Mouse (Mus musculus) kidney, postnatal 0 days (tissue): ENCODE results near the gene Rufy2. TPM values are rescaled to one million over a fixed set of nuclear protein-coding genes. Genes with fewer than 3 reads are reported as not detected.

Experiments used
- ATAC-seq: fragments of 200-750 bp; cut with Nextera tagmentation; replicated peaks from 2 replicates; pipeline ENCODE4 v1.8.0; 2017; ENCODE audit warnings: low read depth, moderate number of reproducible peaks, moderate TSS enrichment, moderate library complexity; ENCODE audit not compliant: low FRiP score
- DNase-seq: peaks from one replicate; pipeline ENCODE4 v3.0.0-alpha.2; 2016; ENCODE audit warnings: low spot score
- H3K27ac ChIP-seq: fragments of 300-500 bp; sonication (generic); 2 replicates; pipeline ENCODE4 v1.5.1; 2014; ENCODE audit warnings: mild to moderate bottlenecking
- H3K27me3 ChIP-seq: fragments of 300-500 bp; sonication (generic); 2 replicates; pipeline ENCODE4 v1.6.1; 2014; ENCODE audit warnings: low read length, mixed read lengths; ENCODE audit not compliant: insufficient read depth
- H3K36me3 ChIP-seq: fragments of 300-500 bp; sonication (generic); 2 replicates; pipeline ENCODE4 v1.6.1; 2014; ENCODE audit warnings: low read length, mixed read lengths; ENCODE audit not compliant: insufficient read depth
- H3K4me1 ChIP-seq: fragments of 300-500 bp; sonication (generic); replicated peaks from 2 replicates; pipeline ENCODE4 v1.6.1; 2014; ENCODE audit warnings: antibody characterized with exemption, low read length, mixed read lengths; ENCODE audit not compliant: insufficient read depth
- H3K4me2 ChIP-seq: fragments of 300-500 bp; sonication (generic); 2 replicates; pipeline ENCODE4 v1.6.1; 2014; ENCODE audit warnings: mild to moderate bottlenecking, low read length, moderate library complexity, mixed read lengths
- H3K4me3 ChIP-seq: fragments of 300-500 bp; sonication (generic); replicated peaks from 2 replicates; pipeline ENCODE4 v1.5.1; 2014; ENCODE audit warnings: low read depth, low read length
- H3K9ac ChIP-seq: fragments of 300-500 bp; sonication (generic); 2 replicates; pipeline ENCODE4 v1.6.1; 2014; ENCODE audit warnings: low read depth, low read length
- H3K9me3 ChIP-seq: fragments of 300-500 bp; sonication (generic); replicated peaks from 2 replicates; pipeline ENCODE4 v1.6.1; 2016; ENCODE audit warnings: low read length, inconsistent platforms, mixed read lengths
- CTCF ChIP-seq: IDR thresholded peaks from 2 replicates; pipeline ENCODE4 v1.5.1; 2016; ENCODE audit warnings: antibody characterized with exemption, low read depth, mild to moderate bottlenecking, moderate library complexity
- WGBS: fragments of 180-500 bp; shearing (Covaris S2); extraction: QIAGEN DNeasy Blood & Tissue Kit; methylation state at CpG from one replicate; pipeline ENCODE4 v1.1.7; 2014; 5-methylcytosine and 5-hydroxymethylcytosine counted together
- polyA plus RNA-seq: library from polyadenylated mRNA; unstranded; fragments of >200 nt; fragmentation: Nextera tagmentation; extraction: Ambion mirVana; gene quantifications from 2 replicates; pipeline ENCODE4 v1.2.1, GENCODE M21; 2015

The Rufy2 gene
- polyA plus RNA-seq, 1 experiment from 2014 or later = 20.8 TPM

DNA sequence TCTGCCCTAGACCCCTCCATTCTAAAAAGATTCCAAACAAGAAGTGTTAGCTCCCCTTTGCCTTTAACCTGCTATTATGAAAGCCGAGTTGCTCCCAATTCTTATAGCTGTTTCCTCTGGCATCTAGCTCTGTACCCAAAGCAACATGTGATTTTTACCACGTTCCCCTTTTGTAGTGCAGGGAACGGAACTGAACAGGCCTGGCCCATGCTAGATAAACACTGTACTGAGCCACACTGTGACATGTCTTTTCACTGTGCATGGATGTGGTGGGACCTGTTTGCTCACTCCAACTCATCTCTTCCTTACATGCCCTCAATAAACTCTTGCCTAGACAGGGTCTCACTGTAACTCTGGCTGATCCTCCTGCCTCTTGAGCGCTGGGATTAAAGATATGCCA is 30.2 kb downstream of the Rufy2 start:
- no peaks in the 10 kb centered on the region for H3K9me3 ChIP-seq
- no peak overlapping the region for H3K27ac ChIP-seq
- DNase-seq (no peak), ATAC-seq (no peak)
- peaks cover 50% of the 10 kb centered on the region for H3K36me3 ChIP-seq
- WGBS = 85% methylated on average over 4 of the region's 4 CpGs
- no peaks in the 10 kb centered on the region for H3K27me3 ChIP-seq
- TF ChIP-seq CTCF = no peak
- no peaks in the 10 kb centered on the region for H3K4me1 ChIP-seq
- no peak overlapping the region for H3K9ac ChIP-seq
- H3K4me3 ChIP-seq = no peak overlapping the region
- no peak overlapping the region for H3K4me2 ChIP-seq

DNA sequence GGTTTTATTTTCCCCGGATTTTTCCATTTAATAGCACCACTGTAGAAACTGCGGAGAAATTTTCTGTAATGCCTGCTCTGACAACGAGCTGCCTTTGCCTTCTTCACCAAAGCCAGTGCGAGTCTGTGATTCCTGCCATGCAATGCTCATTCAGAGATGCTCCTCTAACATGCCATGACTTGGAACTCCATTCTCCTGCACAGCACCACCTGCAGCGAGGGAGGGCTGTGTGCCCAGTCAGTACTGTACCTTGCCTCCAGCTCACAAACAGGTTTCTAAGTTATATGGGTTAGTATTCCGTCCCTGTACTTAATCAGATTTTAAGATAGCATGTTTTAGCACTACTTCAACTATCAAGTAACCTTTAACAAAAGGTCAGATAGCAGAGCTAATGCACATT is 31.5 kb downstream of the Rufy2 start:
- Histone ChIP-seq H3K4me3 (no peak overlapping the region), H3K36me3 (peaks cover 54% of the 10 kb centered on the region), H3K9ac (no peak overlapping the region), H3K27me3 (no peaks in the 10 kb centered on the region), H3K9me3 (no peaks in the 10 kb centered on the region), H3K4me1 (no peaks in the 10 kb centered on the region), H3K27ac (no peak overlapping the region), H3K4me2 (no peak overlapping the region)
- DNase-seq (no peak), ATAC-seq (no peak)
- no peak for TF ChIP-seq CTCF
- 90% methylated on average over 6 of the region's 6 CpGs for WGBS

DNA sequence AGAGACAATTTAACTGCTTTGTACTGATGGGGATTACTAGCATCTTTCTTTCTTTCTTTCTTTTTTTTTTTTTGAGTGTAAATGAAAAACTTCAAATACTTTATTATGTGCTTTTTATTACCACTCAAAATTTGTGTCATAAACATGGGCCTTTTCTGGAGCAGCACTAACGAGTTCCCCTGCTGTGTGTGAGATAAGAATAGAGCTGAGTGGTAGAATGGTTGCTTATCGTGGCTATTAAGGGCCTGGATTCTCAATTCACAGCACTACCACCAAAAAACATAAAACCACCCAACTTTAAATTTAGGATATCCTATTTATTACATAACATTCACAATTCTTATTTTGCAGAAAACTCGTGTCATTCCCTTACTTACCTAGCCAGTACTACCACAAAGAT is 33.5 kb downstream of the Rufy2 start:
- Histone ChIP-seq H3K9ac (no peak overlapping the region), H3K9me3 (no peaks in the 10 kb centered on the region), H3K36me3 (peaks cover 59% of the 10 kb centered on the region), H3K27ac (no peak overlapping the region), H3K4me1 (no peaks in the 10 kb centered on the region), H3K27me3 (no peaks in the 10 kb centered on the region), H3K4me3 (no peak overlapping the region), H3K4me2 (no peak overlapping the region)
- DNase-seq (no peak), ATAC-seq (no peak)
- no peak for TF ChIP-seq CTCF
- 82% methylated on average over 3 of the region's 3 CpGs for WGBS

DNA sequence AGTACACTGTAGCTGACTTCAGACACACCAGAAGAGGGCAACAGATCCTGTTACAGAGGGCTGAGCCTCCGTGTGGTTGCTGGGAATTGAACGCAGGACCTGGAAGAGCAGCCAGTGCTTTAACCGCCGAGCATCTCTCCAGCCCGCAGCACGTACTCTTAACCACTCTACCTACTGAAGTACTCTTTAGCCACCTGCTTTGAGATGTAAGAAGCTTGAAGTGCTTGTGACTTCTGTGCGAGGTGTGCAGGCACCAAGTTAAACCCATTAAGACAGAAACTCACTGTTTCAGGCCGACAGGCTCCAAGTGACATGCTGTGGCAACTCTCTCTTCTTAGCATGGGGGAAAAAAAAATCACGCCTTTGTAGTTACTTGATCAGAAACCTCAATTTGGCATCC is 34.1 kb downstream of the Rufy2 start:
- 87% methylated on average over 9 of the region's 9 CpGs for WGBS

GRCm38 (mm10) chr10:63019304-63019703 is 39.3 kb downstream of the Rufy2 start:
- Histone ChIP-seq H3K9me3 (no peaks in the 10 kb centered on the region), H3K4me2 (no peak overlapping the region), H3K27ac (no peak overlapping the region), H3K4me1 (0 out of 2 replicates have a peak, but pooled peaks cover 7% of the 10 kb centered on the region), H3K4me3 (no peak overlapping the region), H3K27me3 (no peaks in the 10 kb centered on the region), H3K36me3 (peaks cover 28% of the 10 kb centered on the region), H3K9ac (no peak overlapping the region)
- no peak for TF ChIP-seq CTCF
- WGBS = 65% methylated on average over 6 of the region's 6 CpGs
- ATAC-seq (no peak), DNase-seq (peak; percentile 51)

More for the DNA sequence above, 34.1 kb downstream of the Rufy2 start:
- no peak overlapping the region for H3K27ac ChIP-seq
- ATAC-seq (no peak), DNase-seq (no peak)
- H3K9ac ChIP-seq = no peak overlapping the region
- peaks cover 59% of the 10 kb centered on the region for H3K36me3 ChIP-seq
- no peak for TF ChIP-seq CTCF
- H3K9me3 ChIP-seq = no peaks in the 10 kb centered on the region
- no peaks in the 10 kb centered on the region for H3K27me3 ChIP-seq
- no peaks in the 10 kb centered on the region for H3K4me1 ChIP-seq
- no peak overlapping the region for H3K4me2 ChIP-seq
- no peak overlapping the region for H3K4me3 ChIP-seq

DNA sequence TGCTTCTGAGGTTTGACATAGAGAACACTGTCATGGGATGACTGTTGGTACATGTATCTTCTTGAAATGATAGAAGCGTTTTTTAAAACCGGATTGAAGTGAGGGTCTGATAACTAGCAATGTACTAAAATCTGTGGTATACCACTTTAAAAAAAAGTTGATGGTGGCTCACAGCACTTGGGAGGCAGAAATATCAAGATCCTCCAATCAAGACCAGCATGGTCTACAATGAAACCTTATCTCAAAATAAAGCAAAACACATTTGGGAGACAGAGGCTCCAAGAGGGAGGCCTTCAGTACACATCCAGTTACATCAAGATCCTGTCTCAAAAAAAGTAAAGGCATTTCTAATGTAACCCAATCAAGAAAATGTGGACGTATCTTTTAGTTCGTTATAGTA is 41.7 kb downstream of the Rufy2 start:
- peak overlapping the region; percentile 99; the same call in 1 of the 2 replicates for H3K9ac ChIP-seq
- DNase-seq (no peak), ATAC-seq (no peak)
- no peak overlapping the region for H3K27ac ChIP-seq
- peak overlapping the region; percentile 67 for H3K4me2 ChIP-seq
- no peaks in the 10 kb centered on the region for H3K9me3 ChIP-seq
- H3K4me3 ChIP-seq = peak overlapping the region; percentile 89
- H3K4me1 ChIP-seq = 0 out of 2 replicates have a peak, but pooled peaks cover 24% of the 10 kb centered on the region
- no peaks in the 10 kb centered on the region for H3K27me3 ChIP-seq
- no peak for TF ChIP-seq CTCF
- peaks cover 9% of the 10 kb centered on the region for H3K36me3 ChIP-seq
- 28% methylated on average over 4 of the region's 4 CpGs for WGBS

DNA sequence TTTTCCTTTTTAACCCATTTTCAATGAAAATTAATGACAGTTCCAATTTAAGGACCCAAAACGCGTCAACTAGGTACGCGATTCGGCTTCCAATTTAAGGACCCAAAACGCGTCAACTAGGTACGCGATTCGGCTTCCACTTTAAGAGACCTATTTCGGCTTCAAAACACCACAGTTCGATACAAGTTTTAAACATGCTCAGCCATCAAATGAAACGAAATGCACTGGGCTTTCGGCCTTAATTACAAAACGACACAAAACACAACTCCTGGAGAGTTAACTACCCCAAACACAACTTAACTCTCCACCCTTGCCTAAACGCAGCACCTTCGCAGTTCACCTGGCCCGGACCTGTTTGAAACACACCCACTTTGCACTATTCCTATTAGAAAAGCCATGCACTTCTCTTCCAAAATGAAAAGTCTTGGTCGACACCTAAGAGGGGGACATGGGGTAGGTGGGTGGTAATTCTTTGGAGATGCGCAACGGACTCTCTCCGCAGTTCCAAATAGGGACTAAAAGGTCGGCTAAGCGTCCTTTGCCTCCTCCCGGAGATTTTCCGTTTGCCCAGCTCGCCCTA is 42.6 kb downstream of the Rufy2 start:
- no peak for TF ChIP-seq CTCF
- peak overlapping the region; percentile 89 for H3K4me3 ChIP-seq
- H3K27me3 ChIP-seq = no peaks in the 10 kb centered on the region
- DNase-seq (peak; percentile 32), ATAC-seq (no peak)
- peak overlapping the region; percentile 100 for H3K27ac ChIP-seq
- WGBS = under 1% methylated on average over 27 of the region's 27 CpGs
- H3K36me3 ChIP-seq = no peaks in the 10 kb centered on the region
- H3K9me3 ChIP-seq = no peaks in the 10 kb centered on the region
- H3K4me2 ChIP-seq = peak overlapping the region; percentile 67
- peak overlapping the region; percentile 99 for H3K9ac ChIP-seq
- 0 out of 2 replicates have a peak, but pooled peaks cover 24% of the 10 kb centered on the region for H3K4me1 ChIP-seq
